Mouse (Mus musculus) 3134 (cell line): ENCODE results near the gene Dcst1.

Experiments used
- DNase-seq: peaks from one replicate; pipeline ENCODE4 v3.0.0-alpha.2; 2011; ENCODE audit warnings: low spot score; ENCODE audit not compliant: insufficient read length; ENCODE audit errors: extremely low read depth

Gene Dcst1

DNA sequence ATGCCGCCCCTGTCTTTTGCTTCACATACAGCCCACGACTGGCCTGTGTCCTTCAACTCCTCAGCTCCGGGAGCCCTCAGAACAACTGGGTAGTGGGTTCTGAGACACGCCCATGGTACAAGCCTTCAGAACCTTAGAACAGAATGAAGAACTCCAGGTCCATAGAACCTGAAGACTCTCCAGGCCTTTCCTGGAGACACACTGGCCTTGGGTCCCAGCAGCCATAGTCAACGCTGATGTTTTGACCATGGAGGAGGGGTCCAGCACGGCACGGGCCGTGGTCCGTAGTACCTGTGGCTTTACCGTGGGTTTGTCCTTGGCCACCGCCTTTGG, at the start of gene Dcst1:
Gene Dcst1, minus strand, starts transcription at position 101 of the 333 bp plus-strand sequence.
- DNase-seq, result no peak

DNA sequence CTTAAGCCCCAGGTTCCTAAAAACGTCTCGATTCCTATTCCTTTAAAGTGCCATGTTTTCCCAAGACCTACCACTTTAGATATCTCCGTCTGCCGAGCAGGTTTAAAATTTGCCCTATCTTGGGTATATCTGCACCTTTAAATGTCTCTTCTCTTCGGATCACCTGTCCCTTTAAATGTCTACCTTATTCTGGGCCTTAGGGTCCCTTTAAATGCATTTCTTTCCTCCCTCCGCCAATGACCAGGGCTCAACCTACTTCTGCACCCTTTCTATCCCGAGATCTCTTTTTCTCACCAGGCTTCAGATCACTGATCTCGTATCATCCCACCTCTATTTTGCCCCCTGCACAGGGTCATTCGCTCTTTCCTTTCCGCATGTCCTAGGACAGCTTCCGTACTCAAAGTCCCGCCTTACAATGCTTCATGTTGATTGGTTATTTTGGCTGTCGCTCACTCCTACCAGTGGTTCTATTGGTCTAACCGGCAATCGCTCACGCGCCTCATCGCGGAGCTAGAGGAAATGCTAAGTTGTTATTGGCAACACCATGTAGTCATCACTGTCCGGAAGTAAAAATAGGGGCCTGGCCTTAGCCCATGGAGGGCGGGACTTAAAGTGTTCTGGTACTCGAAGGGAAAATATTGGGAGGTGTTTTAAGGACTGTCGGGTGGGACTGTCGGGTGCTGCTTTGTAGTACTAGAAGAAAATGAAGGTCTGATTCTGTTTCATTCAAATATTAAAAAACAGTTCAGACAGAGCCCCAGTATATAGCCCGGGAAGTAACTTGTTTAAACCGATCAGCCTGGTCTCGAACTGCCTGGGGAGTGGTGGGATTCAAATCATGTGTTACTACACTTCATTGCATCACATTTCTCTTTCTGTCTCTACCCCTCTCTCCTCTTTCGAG, 46.7 kb upstream of the Dcst1 start, which contains the start of gene Flad1:
Gene Flad1, minus strand, starts transcription at position 381 of the 904 bp plus-strand sequence.
- DNase-seq, result peak; percentile 89

DNA sequence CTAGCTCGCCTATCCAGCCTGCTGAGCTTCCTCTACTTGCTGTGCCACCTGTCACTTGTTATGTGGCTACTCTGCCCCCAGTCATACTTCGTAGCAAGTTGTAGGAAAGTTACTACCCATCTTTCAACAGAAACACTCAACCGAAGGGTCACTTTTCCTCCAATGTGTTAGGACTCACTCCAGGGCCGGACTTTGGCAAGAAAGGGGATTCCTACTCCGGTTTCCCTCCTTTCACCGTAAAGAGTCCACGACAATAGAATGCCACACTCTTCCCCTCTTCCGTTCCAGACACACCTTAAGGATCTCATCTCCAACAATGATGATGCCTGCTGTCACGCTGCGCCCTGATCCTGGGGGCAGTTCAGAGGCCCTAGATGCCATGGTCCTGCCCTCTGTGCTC, 45.8 kb upstream of the Dcst1 start:
- DNase-seq, result no peak

DNA sequence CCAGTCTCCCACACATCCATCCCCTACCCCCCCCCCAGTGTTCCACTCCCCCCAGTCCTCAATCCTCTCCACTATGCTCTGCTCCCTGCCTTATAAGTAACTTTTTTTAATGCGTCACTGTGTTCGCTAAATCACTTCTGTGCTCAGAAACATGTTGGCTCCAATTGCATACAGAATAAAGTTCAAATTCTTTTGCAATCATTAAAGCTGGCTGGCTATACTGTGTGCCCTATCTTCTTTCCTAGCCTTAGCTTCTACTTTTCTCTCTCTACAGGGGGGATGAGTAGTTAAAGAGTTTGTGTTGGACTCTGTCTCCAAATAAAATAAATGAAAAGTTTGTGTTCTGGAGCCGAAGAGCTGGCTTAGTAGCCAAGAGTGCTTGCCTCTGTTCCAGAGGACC, 44.6 kb upstream of the Dcst1 start:
- DNase-seq, result no peak

DNA sequence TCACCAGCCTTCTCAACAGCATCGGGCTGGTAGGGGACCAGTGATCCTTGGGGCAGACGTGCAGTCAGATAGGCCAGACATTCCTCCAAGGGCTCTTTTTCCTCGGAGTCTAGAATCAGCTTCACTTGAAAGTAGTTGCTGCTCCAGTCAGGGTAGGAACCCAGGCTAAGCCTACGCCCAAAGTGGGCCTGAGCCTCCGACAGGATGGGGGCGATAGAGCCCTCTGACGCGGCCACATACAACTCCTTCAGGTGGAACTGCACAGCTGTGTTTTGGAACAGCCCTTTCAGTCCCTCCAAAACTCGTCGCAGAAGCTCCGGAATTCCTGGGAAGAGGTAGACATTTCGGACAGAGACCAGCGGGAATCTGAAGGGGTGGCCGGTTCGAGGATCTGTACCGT, 43.4 kb upstream of the Dcst1 start:
- DNase-seq, result no peak

DNA sequence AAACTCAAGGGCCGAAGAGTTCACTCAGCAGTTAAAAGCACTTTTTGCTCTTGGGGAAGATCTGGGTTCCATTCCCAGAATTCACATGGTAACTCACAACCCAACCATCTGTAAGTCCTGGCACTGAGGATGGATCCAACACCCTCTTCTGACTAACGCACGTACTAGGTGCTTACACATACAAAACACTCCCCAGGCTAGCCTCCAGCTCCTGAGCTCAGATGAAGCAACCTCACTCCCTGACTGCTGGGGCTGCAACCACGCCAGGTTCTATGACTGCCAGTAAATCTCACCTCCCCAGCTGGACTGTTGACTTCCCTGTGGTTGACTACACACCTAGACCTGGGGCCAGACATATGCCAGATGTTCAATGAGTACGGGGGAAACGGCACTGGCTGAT, 41.8 kb upstream of the Dcst1 start:
- DNase-seq, result no peak

DNA sequence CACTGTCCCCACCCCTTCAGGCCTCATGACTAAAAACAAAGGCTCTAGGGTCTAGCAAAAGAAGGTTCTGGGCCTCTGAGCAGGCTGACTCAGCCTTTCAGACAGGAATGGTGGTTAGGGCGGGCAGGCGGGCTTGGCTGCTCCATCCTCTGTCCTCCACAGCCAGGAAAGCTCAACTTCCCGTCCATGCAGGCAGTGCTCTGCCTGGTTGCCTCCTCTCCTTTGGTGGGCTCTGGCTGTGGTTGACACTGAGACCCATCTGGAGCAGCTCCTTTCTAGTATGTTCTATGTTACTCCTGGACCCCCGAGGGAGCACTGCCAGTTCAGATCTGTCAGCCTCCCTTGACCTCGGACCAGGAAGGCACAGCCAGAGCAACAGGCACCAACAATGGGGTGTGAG, 37.6 kb upstream of the Dcst1 start, which contains the start of gene Lenep:
Gene Lenep, minus strand, starts transcription at position 101 of the 400 bp plus-strand sequence.
- no peak for DNase-seq

DNA sequence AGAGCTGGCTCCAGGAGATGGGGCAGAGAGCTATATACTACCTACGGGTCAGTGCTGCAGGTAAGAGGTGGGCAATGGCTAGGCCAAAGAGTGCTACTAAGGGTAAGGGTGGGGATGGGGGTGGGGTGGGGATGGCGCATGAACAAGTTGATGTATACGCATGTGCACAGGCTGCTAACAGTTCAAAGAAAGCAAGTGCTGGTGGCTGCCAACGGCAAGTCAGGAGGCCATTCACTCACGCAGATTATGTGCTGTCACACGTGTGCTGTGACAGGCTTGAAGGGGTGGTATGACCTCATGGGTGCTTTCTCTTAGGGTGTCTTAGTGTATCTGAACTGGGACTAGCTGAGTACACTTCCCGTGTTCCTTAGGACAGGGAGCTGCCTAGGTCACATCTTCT, 36.3 kb upstream of the Dcst1 start:
- DNase-seq, result no peak

DNA sequence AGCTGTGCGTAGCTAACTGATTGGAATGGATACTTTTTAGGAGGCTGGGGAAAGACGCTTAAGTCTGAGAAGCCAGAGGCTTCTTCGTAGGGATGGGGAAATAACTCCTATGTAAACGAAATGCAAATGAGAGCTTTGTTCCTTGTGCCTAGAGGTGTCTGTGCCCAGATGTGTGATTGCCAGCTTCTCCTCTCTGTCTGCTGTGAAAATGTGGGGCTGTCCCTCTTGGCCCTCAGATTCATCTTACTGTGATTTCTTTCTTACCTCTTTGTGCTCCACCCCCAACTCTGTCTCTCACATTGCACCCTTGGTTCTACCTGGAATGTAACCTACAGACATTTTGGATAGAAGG, 31.6 kb upstream of the Dcst1 start:
- DNase-seq, result no peak

DNA sequence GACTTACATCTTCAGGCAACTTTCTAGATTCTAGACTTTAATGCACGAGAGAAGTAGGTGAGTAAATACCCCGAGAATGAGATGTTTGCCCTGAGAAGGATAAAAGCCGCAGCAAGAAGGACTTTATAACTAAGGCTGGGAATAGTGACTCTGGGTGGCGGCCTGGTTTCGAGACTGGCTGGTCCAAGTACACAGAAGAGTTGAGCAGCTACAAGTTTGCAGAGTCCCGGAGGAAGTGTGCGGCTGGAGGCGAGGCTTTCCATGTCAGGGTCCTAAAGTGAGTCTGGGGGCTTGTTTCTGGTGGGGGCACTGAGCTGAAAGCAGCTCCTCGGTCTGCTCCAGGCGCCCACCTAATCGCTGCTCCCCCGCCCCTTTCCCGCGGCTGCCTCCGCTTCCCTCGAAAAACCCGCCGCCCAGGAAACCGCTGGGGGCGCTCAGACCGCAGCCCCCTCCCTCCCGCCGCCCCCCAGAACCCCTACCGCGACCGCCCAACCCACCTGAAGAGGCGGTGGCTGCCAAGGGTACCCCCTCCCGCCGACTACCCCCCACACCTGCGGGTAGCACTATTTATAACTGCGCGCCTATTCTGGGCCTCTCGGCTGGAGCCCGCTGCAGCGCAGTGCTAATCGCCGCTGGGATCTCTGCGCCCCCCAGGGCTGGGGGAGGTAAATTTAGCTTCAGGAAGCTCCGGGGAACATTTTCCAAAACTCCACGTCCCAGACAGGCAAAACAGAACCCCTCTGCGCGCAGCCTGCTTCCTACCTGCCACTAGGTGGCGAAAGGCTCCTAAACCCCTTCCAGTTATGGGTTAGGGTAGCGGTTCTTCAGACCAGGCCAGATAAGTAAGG, 31.0 kb upstream of the Dcst1 start:
- DNase-seq, result peak; percentile 62

DNA sequence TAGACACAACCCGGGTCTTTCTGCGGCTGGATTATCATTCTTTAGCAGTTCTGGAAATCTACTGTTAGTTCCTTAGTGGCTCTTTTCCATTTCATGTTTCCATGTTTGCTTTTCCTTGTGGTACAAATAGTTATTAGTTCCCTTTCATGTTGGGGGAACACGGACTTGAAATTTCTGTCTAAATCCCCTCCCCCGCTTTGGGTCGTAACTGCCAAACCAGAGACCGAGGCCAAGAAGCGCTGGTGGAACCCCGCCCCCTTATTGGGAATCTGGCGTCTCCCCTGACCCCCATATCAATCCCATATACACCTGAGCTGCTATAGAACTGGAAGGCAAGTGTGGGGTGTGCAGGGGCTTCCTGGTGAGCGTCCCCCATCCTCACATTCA, 30.4 kb upstream of the Dcst1 start:
- no peak for DNase-seq

DNA sequence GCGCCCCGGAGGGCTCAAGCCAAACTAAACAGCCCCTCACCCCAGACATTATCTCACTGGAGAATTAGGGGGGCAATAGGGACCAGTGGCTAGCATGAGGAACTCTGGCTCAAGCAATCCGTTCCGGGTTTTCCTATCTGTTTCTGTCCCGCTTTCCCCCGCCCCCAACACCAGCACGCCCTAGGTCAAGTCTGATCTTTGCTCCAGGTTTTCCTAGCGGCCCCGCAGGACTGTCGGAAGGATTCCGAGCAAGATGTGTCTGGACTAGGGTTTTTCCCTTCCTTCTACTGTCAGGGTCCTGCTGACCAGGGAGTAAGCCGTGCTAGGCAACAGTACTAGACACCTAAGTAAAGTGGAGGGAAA, 29.8 kb upstream of the Dcst1 start:
- no peak for DNase-seq

DNA sequence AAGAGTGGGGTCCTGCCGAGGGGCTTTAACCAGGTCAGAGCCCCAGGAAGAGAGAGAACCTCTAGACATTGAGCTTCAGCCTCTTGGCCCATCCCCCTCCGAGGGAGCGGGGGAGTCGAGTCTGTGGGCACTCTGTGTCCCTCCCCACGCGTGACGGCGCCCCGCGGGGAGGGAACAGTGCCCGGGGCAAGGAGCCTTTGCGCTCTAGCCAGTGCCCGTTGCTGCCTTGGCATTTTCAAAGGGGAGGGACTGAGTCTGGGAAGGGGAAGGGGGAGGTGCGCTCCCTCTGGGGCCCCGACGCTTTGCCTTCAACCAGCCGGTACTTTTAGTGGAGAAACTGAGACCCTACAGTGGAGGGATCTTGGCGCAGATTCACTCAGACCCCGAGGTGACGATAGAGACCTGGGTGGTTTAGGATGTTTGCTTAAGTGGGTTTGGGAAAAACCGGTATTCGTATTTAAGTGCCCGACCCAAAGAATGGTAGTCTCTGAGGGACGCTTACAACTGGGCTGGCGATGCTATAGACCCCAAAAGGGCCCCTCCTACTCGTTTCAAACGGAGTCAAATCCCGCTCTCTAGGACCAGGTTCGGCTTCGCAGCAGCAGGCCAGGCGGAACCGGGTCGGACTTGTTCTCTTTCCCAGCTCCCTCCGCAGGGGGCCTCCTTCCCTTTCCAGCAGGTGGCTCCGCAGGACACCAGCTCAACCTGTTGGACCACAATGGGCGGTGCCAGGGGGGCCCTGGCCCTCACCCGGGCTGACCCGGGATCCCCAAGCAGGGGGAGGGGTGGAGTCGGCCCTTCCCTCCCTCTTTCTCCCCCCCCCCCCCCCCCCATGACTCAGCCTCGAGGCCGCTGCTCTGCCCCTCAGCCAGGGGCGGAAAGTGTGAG, 29.2 kb upstream of the Dcst1 start, which contains the start of gene Zbtb7b:
Gene Zbtb7b, minus strand, starts transcription at position 771 of the 888 bp plus-strand sequence.
- peak; percentile 87 for DNase-seq

DNA sequence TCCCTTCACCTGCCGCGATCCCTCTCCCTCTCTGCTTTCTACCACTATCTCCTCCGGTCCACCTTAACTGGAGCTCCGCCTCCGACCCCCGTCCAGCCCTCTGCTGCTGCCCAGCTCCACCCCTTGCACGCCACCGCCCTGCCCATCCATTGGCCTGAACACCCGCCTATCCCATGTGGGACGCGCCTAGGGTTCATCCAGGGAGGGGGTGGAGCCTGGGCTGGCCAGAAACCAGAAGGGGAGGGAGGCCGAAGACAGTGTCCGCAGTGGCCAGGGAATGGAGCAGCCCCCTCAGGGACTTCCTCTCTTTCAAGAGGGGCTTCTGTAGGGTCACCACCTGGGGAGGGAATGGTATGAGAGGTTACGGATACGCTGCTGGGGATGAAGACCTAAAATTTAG, 28.6 kb upstream of the Dcst1 start:
- peak; percentile 96 for DNase-seq

DNA sequence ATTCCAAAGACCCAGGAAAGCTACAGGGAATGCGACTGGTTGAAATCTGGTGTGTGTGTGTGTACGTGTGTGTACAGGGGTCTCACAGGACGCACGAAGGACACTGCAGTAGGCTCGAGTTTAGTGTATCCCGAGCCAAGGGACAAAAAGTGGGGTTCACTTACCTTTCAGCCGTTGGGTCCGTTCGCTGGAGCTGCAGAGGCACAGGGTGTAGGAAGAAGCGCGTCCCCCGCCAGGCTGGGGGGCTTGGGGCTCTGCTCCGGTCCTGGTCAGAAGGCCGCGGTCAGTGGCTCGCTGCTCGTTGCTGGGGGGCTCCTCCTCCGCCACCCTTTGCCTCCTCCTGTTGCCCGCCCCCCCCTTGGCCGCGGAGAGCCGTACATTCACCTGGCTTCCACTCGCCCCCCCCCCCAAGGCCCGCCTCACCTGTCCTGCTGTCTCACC, 27.8 kb upstream of the Dcst1 start:
- peak; percentile 64 for DNase-seq

DNA sequence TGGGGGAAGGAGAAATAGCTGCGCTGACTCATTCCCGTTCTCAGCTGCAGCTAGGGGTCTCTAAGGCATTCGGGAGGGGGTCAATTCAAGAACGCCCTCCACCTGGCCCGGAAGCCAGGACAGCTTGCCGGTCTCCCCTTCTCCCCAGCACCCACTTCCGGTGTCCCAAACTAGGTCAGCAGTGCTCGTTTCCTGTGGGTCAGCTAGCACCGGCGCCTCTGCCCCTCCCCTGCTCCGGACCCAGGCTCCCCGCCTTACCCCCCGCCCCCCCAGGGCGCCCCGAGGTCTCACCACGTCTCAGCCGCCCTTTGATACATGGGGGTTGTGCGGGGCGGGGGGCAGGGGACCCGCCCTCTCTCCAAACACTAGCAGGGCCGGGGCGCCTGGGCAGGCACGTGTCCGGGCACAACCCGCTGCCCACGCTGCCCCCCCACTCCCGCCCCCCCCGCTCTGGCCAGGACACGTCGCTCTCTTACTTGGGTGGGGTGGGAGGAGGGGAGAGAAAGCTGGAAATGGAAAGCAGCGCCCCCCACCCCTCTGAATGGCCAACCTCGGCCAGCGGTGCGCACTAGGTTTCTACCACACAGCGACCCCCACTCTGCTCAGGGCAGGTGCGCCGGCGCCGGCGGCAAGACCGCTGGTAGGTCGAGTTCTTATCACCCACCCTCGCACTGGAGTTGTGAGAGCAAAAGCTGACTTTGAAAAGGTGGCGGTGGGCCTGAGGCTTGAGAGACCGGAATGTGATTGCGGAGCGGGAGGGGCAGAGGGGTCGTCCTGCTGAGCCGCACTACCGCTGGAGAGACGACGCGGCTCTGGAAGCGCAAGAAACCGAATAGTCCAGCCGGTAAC, 26.8 kb upstream of the Dcst1 start:
- peak; percentile 86 for DNase-seq

DNA sequence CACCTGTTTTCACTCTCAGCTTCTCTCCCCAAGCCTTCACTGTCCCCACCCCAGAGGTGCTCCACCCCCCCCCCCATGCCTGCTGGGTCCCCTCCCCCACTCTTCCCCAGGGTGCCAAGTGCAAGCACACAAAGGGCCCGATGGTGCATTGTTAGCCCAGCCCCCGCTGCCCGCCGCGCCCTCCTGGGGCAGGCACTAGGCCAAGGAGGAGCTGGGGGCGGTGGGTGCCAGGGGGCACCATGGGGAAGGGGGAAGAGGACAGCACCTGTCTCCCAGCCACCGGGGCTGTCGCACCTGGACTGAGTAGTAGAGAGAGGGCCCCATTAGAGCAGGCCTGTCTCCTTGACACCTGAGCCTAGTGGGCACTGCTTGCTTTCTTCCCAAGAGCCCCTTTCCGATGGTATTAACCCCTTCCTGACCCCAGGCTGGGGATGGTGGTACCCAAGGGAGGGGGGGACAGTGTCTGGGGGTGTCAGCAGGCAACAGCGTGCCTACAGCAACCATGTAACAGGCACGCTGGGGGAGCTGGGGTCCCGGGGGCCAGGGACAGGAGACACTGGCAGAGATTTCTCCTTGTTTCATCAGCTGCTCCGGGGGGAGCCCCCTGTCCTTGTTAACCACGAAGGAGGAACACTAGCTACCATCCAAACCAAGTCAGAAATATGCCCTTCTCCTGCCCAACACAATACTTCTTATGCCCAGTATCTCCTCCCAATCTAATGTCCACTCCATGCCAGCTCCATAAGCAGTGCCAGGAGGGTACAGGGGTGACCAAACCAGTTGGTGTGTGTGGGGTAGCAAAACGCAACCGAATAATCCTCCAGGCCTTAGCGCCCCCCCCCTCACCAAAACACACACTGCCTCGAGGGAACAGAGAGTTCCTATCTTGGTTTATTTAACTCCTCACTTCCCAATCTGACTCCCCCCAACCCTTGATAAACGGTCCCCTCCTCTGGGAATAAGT, 25.9 kb upstream of the Dcst1 start:
- DNase-seq, result peak; percentile 50

DNA sequence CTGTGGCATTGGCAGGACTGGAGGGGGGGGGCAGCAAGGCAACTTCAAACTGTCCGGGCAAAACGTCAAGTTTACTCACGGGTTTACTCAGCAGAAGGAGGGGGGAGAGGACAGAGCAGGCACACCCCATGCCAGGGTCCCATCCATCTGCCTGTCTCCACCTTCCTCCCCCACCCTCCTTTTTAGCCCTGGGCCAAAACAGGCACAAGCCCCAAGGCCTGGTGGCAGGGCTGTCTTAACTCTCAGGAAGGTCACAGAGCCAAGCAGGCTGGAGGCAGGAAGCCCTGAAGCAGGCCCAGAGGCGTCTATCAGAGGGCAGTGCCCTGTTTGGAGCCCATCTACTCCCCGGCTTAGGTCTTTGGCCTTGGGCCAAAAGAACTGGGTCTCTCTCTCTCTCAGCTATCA, 25.1 kb upstream of the Dcst1 start:
- DNase-seq, result peak; percentile 77
